Mouse (Mus musculus) kidney, embryonic 15.5 days (tissue): ENCODE measurements at regions not wholly inside any gene's neighbourhood (a gene's known extent, or its start where the extent isn't known, plus 50 kb on each side); places are given as distances from the start of the nearest gene placed in this dataset.
A peak's percentile ranks its signal among the peaks of the same experiment; 100 is the strongest.

Experiments
- ATAC-seq: fragments of 200-750 bp; cut with Nextera tagmentation; replicated peaks from 2 replicates; pipeline ENCODE4 v1.8.0; 2017; ENCODE audit warnings: moderate TSS enrichment; ENCODE audit not compliant: low FRiP score
- H3K27ac ChIP-seq: fragments of 300-500 bp; sonication (generic); 2 replicates; pipeline ENCODE4 v1.5.1; 2015; ENCODE audit warnings: mild to moderate bottlenecking, inconsistent platforms
- H3K27me3 ChIP-seq: fragments of 300-500 bp; sonication (generic); 2 replicates; pipeline ENCODE4 v1.6.1; 2015; ENCODE audit warnings: inconsistent platforms
- H3K36me3 ChIP-seq: fragments of 300-500 bp; sonication (generic); 2 replicates; pipeline ENCODE4 v1.6.1; 2015; ENCODE audit warnings: inconsistent platforms
- H3K4me1 ChIP-seq: fragments of 300-500 bp; sonication (generic); 2 replicates; pipeline ENCODE4 v1.6.1; 2015; ENCODE audit warnings: inconsistent platforms
- H3K4me2 ChIP-seq: fragments of 300-500 bp; sonication (generic); 2 replicates; pipeline ENCODE4 v1.6.1; 2015; ENCODE audit warnings: moderate library complexity, mild to moderate bottlenecking, inconsistent platforms
- H3K4me3 ChIP-seq: fragments of 300-500 bp; sonication (generic); replicated peaks from 2 replicates; pipeline ENCODE4 v1.5.1; 2015; ENCODE audit warnings: mild to moderate bottlenecking, inconsistent platforms
- H3K9ac ChIP-seq: fragments of 300-500 bp; sonication (generic); 2 replicates; pipeline ENCODE4 v1.6.1; 2015; ENCODE audit warnings: mild to moderate bottlenecking, inconsistent platforms
- H3K9me3 ChIP-seq: fragments of 300-500 bp; sonication (generic); replicated peaks from 2 replicates; pipeline ENCODE4 v1.6.1; 2016; ENCODE audit warnings: inconsistent platforms
- WGBS: fragments of 180-500 bp; shearing (Covaris S2); methylation state at CpG from one replicate; pipeline ENCODE4 v1.1.7; 2015; ENCODE audit warnings: mixed read lengths; 5-methylcytosine and 5-hydroxymethylcytosine counted together

GRCm38 (mm10) chr13:119233030-119233385 lies 195.4 kb upstream of the Paip1 start:
- Histone ChIP-seq H3K9ac (no peak overlapping the region), H3K4me3 (no peak overlapping the region), H3K4me1 (no peaks in the 10 kb centered on the region), H3K36me3 (no peaks in the 10 kb centered on the region), H3K9me3 (no peaks in the 10 kb centered on the region), H3K4me2 (no peak overlapping the region), H3K27ac (no peak overlapping the region), H3K27me3 (no peaks in the 10 kb centered on the region)
- WGBS: 56% methylated on average over 4 of the region's 4 CpGs
- ATAC-seq: no peak

GRCm38 (mm10) chr13:119233869-119234268 lies 194.5 kb upstream of the Paip1 start:
- no peaks in the 10 kb centered on the region for H3K27me3 ChIP-seq
- H3K9me3 ChIP-seq: no peaks in the 10 kb centered on the region
- H3K4me2 ChIP-seq: no peak overlapping the region
- no peak for ATAC-seq
- no peak overlapping the region for H3K27ac ChIP-seq
- H3K4me1 ChIP-seq: no peaks in the 10 kb centered on the region
- H3K4me3 ChIP-seq: no peak overlapping the region
- no peaks in the 10 kb centered on the region for H3K36me3 ChIP-seq
- WGBS: 32% methylated on average over 3 of the region's 3 CpGs
- H3K9ac ChIP-seq: no peak overlapping the region

- Histone ChIP-seq H3K27me3 (no peaks in the 10 kb centered on the region), H3K9me3 (no peaks in the 10 kb centered on the region), H3K4me2 (no peak overlapping the region), H3K9ac (no peak overlapping the region), H3K4me3 (no peak overlapping the region), H3K36me3 (no peaks in the 10 kb centered on the region), H3K27ac (no peak overlapping the region), H3K4me1 (no peaks in the 10 kb centered on the region)
- 68% methylated on average over 3 of the region's 3 CpGs for WGBS
- no peak for ATAC-seq
Observed at GRCm38 (mm10) chr13:119242358-119242757, 186.0 kb upstream of the Paip1 start.

- H3K9me3 ChIP-seq: no peaks in the 10 kb centered on the region
- H3K4me1 ChIP-seq: no peaks in the 10 kb centered on the region
- no peaks in the 10 kb centered on the region for H3K27me3 ChIP-seq
- no peak overlapping the region for H3K4me2 ChIP-seq
- no peak overlapping the region for H3K4me3 ChIP-seq
- 86% methylated on average over 2 of the region's 2 CpGs for WGBS
- no peak overlapping the region for H3K27ac ChIP-seq
- no peak for ATAC-seq
- H3K36me3 ChIP-seq: no peaks in the 10 kb centered on the region
- no peak overlapping the region for H3K9ac ChIP-seq
Observed at GRCm38 (mm10) chr13:119247101-119247500, 181.3 kb upstream of the Paip1 start.

- Histone ChIP-seq H3K27me3 (no peaks in the 10 kb centered on the region), H3K9me3 (no peaks in the 10 kb centered on the region), H3K36me3 (no peaks in the 10 kb centered on the region), H3K4me2 (no peak overlapping the region), H3K27ac (no peak overlapping the region), H3K9ac (no peak overlapping the region), H3K4me1 (no peaks in the 10 kb centered on the region), H3K4me3 (no peak overlapping the region)
- no peak for ATAC-seq
- WGBS: 90% methylated on average over 2 of the region's 2 CpGs
Observed at GRCm38 (mm10) chr13:119252006-119252405, 176.4 kb upstream of the Paip1 start.

GRCm38 (mm10) chr13:119256350-119256749 lies 172.1 kb upstream of the Paip1 start:
- H3K27me3 ChIP-seq: no peaks in the 10 kb centered on the region
- 73% methylated on average over 6 of the region's 6 CpGs for WGBS
- no peak overlapping the region for H3K4me3 ChIP-seq

GRCm38 (mm10) chr13:119258515-119258914 lies 169.9 kb upstream of the Paip1 start:
- H3K4me3 ChIP-seq: no peak overlapping the region
- no peak overlapping the region for H3K4me2 ChIP-seq
- no peaks in the 10 kb centered on the region for H3K36me3 ChIP-seq
- H3K4me1 ChIP-seq: no peaks in the 10 kb centered on the region
- H3K9me3 ChIP-seq: no peaks in the 10 kb centered on the region; the same call in 1 of the 2 replicates
- peak; percentile 46; the same call in 1 of the 2 replicates for ATAC-seq
- H3K9ac ChIP-seq: no peak overlapping the region
- no peaks in the 10 kb centered on the region for H3K27me3 ChIP-seq
- H3K27ac ChIP-seq: no peak overlapping the region
- WGBS: 66% methylated on average over 9 of the region's 9 CpGs

More at GRCm38 (mm10) chr13:119256350-119256749, 172.1 kb upstream of the Paip1 start:
- Histone ChIP-seq H3K9ac (no peak overlapping the region), H3K4me2 (no peak overlapping the region), H3K9me3 (no peaks in the 10 kb centered on the region; the same call in 1 of the 2 replicates), H3K36me3 (no peaks in the 10 kb centered on the region), H3K27ac (no peak overlapping the region), H3K4me1 (no peaks in the 10 kb centered on the region)
- ATAC-seq: no peak

- ATAC-seq: no peak
- Histone ChIP-seq H3K27ac (no peak overlapping the region), H3K4me1 (no peaks in the 10 kb centered on the region), H3K9ac (no peak overlapping the region), H3K36me3 (no peaks in the 10 kb centered on the region), H3K4me3 (no peak overlapping the region), H3K4me2 (no peak overlapping the region), H3K9me3 (no peaks in the 10 kb centered on the region; the same call in 1 of the 2 replicates), H3K27me3 (no peaks in the 10 kb centered on the region)
- 61% methylated on average over 2 of the region's 2 CpGs for whole genome bisulfite sequencing
Observed at GRCm38 (mm10) chr13:119263561-119263960, 164.8 kb upstream of the Paip1 start.

- Histone ChIP-seq H3K4me3 (no peak overlapping the region), H3K4me2 (no peak overlapping the region), H3K4me1 (no peaks in the 10 kb centered on the region), H3K9me3 (no peaks in the 10 kb centered on the region), H3K9ac (no peak overlapping the region), H3K27me3 (no peaks in the 10 kb centered on the region), H3K27ac (no peak overlapping the region), H3K36me3 (no peaks in the 10 kb centered on the region)
- WGBS: 46% methylated on average over 4 of the region's 4 CpGs
- ATAC-seq: peak; percentile 79
Observed at GRCm38 (mm10) chr13:119267608-119268300, 160.6 kb upstream of the Paip1 start.

GRCm38 (mm10) chr13:119268301-119268675 lies 160.1 kb upstream of the Paip1 start:
- H3K27ac ChIP-seq: no peak overlapping the region

GRCm38 (mm10) chr13:119275500-119275899 lies 152.9 kb upstream of the Paip1 start:
- no peak for ATAC-seq
- no peaks in the 10 kb centered on the region for H3K4me1 ChIP-seq
- H3K4me3 ChIP-seq: no peak overlapping the region
- 80% methylated on average over 4 of the region's 4 CpGs for WGBS
- no peaks in the 10 kb centered on the region for H3K9me3 ChIP-seq
- no peak overlapping the region for H3K9ac ChIP-seq
- no peak overlapping the region for H3K27ac ChIP-seq
- no peak overlapping the region for H3K4me2 ChIP-seq
- H3K27me3 ChIP-seq: no peaks in the 10 kb centered on the region
- H3K36me3 ChIP-seq: no peaks in the 10 kb centered on the region

More at GRCm38 (mm10) chr13:119268301-119268675, 160.1 kb upstream of the Paip1 start:
- Histone ChIP-seq H3K4me2 (no peak overlapping the region), H3K36me3 (no peaks in the 10 kb centered on the region), H3K9ac (no peak overlapping the region), H3K4me3 (no peak overlapping the region), H3K9me3 (no peaks in the 10 kb centered on the region), H3K27me3 (no peaks in the 10 kb centered on the region), H3K4me1 (no peaks in the 10 kb centered on the region)
- peak; percentile 79 for ATAC-seq
- WGBS: 35% methylated on average over 10 of the region's 10 CpGs

- Histone ChIP-seq H3K27ac (no peak overlapping the region), H3K36me3 (no peaks in the 10 kb centered on the region), H3K4me3 (no peak overlapping the region), H3K4me2 (no peak overlapping the region), H3K9ac (no peak overlapping the region), H3K27me3 (no peaks in the 10 kb centered on the region), H3K4me1 (no peaks in the 10 kb centered on the region), H3K9me3 (no peaks in the 10 kb centered on the region)
- 72% methylated on average over 13 of the region's 13 CpGs for WGBS
- ATAC-seq: no peak
Observed at GRCm38 (mm10) chr13:119277308-119277948, 151.0 kb upstream of the Paip1 start.
